Mouse (Mus musculus): ENCODE data around the gene Defb15. TPM values are rescaled to one million over a fixed set of nuclear protein-coding genes. Genes with fewer than 3 reads are reported as not detected.
"Not testable (repeated sequence)": the region's sequence is repeated elsewhere in the genome, so short reads cannot be mapped to it uniquely, and the experiment has no call there.

The Defb15 gene
- not detected in 2 replicates for total RNA-seq (2015)
- not detected in 2 replicates for total RNA-seq (2017)

GRCm38 (mm10) chr8:21932610-21933009 lies at the start of gene Defb15:
Defb15 (minus strand) TSS chr8:21932710.
- ATAC-seq (ENCODE audit: poor library complexity, severe bottlenecking): no peak

- no peak for ATAC-seq (ENCODE audit: poor library complexity, severe bottlenecking)
Measured at GRCm38 (mm10) chr8:21981664-21982337, 49.3 kb upstream of the Defb15 start.

GRCm38 (mm10) chr8:21978193-21978592 lies 45.7 kb upstream of the Defb15 start:
- ATAC-seq (ENCODE audit: poor library complexity, severe bottlenecking): no peak

GRCm38 (mm10) chr8:21969475-21969874 lies 37.0 kb upstream of the Defb15 start, which contains the start of gene Ccdc70:
Ccdc70 (plus strand) TSS chr8:21969775.
- ATAC-seq (ENCODE audit: poor library complexity, severe bottlenecking): no peak

DNA sequence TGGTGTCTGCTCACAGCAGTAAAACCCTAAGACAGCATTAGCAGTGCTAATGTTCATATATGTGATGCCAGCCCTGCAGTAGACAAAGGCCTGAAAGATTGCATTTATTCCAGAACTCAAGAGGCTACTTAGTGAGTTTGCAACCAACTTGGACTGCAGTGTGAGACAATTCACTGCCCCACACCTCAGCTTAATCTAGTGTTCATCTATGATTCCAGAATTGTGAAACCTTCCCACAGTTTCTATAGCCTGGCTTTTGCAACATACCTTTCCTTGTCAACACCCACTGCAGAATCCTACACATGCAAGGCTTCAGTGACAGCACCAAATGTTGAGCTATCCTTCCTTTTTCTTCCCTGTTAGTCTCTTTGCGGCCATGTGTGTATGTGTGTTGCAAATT lies 34.1 kb upstream of the Defb15 start:
- no peak for ATAC-seq (ENCODE audit: poor library complexity, severe bottlenecking)

DNA sequence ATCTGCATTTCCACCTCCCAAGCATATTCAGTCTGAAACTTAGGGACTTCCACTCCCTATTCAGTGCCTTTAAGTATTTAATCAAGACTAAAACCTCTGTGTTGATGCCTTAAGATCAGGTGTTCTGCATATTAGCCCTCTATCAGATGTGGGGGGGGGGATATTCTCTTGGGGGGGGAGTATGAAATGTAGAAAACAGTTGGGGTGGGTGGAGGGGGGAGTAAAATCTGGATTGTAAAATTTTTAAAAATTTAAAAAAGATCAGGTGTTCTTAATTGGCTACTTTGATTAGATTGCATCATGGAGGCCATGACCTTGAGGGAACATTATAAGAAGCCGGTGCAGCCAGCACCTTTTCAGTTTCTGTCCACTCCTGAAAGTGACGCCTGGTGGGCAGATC lies 25.9 kb upstream of the Defb15 start, which contains the start of gene Fam90a1a:
Fam90a1a (plus strand) TSS at position 301 of the 400 bp plus-strand sequence.
- ATAC-seq (ENCODE audit: poor library complexity, severe bottlenecking): no peak

DNA sequence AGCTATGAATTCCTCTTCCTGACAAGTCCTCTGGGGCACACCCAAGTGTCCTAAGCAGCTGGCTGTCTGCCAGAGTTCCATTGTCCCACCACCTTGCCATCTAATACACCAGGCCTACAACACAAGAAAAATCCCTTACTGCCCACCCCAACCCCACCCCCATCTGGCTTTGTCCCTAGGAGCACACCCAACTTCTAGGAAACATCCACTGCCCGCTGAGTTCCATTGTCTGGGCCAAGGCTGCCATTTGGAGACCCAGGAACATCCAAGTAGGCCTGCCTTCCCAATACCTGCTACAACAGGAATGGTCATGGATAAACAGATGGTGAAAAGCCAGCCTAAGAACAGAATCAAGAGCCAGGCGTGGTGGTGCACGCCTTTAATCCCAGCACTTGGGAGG lies 23.8 kb upstream of the Defb15 start:
- no peak for ATAC-seq (ENCODE audit: poor library complexity, severe bottlenecking)

DNA sequence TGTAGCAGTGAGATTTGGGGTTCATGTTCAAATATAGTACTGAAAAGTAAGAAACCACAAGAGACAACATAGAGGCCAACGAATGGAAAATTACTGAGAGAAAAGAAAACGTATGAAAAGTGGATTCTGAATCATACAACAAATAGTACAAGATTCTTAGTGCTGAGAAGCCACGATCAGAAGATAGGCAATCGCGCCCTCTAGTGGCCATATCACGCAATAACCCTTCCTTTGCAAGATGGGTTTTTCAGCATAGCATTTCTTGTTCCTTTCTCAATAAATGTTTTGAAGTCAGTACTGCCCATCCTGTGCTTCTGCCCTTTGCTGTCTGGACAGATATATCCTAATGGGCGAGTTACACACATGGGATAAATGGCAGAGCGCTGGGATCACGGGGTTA lies 22.8 kb upstream of the Defb15 start:
- ATAC-seq (ENCODE audit: poor library complexity, severe bottlenecking): no peak

- no peak for ATAC-seq (ENCODE audit: poor library complexity, severe bottlenecking)
Measured at GRCm38 (mm10) chr8:21947311-21948017, 15.0 kb upstream of the Defb15 start.

DNA sequence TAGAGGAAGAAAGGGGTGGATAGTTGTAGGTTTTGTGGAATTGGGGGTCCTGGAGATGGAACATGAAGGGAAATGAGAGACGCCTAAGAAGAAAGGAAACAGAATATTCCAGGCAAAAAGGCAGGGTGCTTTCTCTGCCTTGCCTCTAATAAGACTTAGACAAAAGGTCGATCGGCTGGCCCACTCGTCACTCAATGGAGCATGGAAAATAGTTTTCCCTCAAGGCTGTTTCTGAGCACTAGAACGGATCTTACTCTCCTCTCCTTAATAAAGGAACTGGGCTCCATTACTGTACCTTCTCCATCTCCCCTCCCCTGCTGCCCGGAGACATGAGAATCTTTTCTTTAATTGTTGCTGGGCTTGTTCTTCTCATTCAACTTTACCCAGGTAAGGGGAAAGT lies 14.0 kb upstream of the Defb15 start, which contains the start of gene Defb13:
Defb13 (plus strand) TSS at position 301 of the 400 bp plus-strand sequence.
- no peak for ATAC-seq (ENCODE audit: poor library complexity, severe bottlenecking)

DNA sequence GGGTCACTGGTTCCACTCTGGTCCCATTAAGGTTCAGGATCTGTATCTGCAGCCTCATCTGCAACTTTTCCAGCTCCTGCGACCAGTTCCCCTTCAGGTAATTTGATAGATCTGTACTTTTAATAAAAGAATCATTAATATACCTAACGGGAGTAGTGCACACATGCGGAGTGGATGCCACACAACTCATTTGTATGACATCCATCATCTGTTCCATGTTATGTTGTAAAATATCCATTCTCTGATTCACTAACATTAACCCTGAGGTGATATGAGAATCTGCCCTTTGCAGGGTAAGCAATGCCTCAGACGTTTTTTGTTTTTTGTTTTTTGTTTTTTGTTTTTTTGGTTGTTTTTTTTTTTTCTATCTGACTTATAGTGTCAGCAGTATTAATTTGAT lies 5.5 kb upstream of the Defb15 start, which contains the start of gene Defb35:
Defb35 (plus strand) TSS at position 301 of the 400 bp plus-strand sequence.
- not testable (repeated sequence) for ATAC-seq (ENCODE audit: poor library complexity, severe bottlenecking)

GRCm38 (mm10) chr8:21930754-21931153 lies 1.8 kb downstream of the Defb15 start:
- not testable (repeated sequence) for ATAC-seq (ENCODE audit: poor library complexity, severe bottlenecking)

- ATAC-seq (ENCODE audit: poor library complexity, severe bottlenecking): no peak
Measured at GRCm38 (mm10) chr8:21915625-21916024, 16.9 kb downstream of the Defb15 start.

GRCm38 (mm10) chr8:21912554-21912953 lies 20.0 kb downstream of the Defb15 start:
- no peak for ATAC-seq (ENCODE audit: poor library complexity, severe bottlenecking)

- ATAC-seq (ENCODE audit: poor library complexity, severe bottlenecking): no peak
Measured at GRCm38 (mm10) chr8:21911931-21912330, 20.6 kb downstream of the Defb15 start.

GRCm38 (mm10) chr8:21906290-21906689 lies 26.2 kb downstream of the Defb15 start, which contains the start of gene Defb11:
Defb11 (minus strand) TSS chr8:21906412.
- not testable (repeated sequence) for ATAC-seq (ENCODE audit: poor library complexity, severe bottlenecking)

DNA sequence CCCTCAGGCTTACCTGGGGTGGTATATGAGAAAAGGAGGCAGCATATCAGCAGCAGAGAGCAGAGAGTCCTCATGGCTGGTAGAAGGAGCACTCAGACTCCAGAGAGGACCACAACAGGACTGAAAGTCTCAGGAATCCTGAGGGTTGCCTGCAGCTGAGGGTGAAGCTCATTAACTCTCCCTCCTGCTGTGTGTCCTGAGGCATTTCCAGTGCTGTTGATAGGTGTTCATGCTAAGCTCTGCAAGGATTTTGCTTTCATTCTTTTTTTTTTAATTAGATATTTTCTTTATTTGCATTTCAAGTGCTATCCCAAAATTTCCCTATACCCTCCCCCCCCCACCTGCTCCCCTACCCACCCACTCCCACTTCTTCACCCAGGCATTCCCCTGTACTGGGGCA lies 47.2 kb downstream of the Defb15 start, which contains the start of gene Defb9:
Defb9 (minus strand) TSS at position 101 of the 400 bp plus-strand sequence.
- not testable (repeated sequence) for ATAC-seq (ENCODE audit: poor library complexity, severe bottlenecking)

Other genes starting within 250 kb of the Defb15 start
- not detected in 2 replicates for gene AY761184, start 229.1 kb downstream of the Defb15 start, total RNA-seq (2015)
- gene AY761184, start 229.1 kb downstream of the Defb15 start, total RNA-seq (2017): not detected in 2 replicates
- not detected in 2 replicates for gene Defa24, start 198.2 kb downstream of the Defb15 start, total RNA-seq (2015)
- not detected in 2 replicates for gene Defa24, start 198.2 kb downstream of the Defb15 start, total RNA-seq (2017)
- not detected in 2 replicates for gene Defb50, start 109.2 kb downstream of the Defb15 start, total RNA-seq (2015)
- gene Defb50, start 109.2 kb downstream of the Defb15 start, total RNA-seq (2017): not detected in 2 replicates
- not detected in 2 replicates for gene Defb2, start 92.8 kb downstream of the Defb15 start, total RNA-seq (2015)
- gene Defb2, start 92.8 kb downstream of the Defb15 start, total RNA-seq (2017): not detected in 2 replicates
- gene Defb10, start 73.8 kb downstream of the Defb15 start, total RNA-seq (2015): not detected in 2 replicates
- not detected in 2 replicates for gene Defb10, start 73.8 kb downstream of the Defb15 start, total RNA-seq (2017)
- not detected in 2 replicates for gene Defb9, start 47.3 kb downstream of the Defb15 start, total RNA-seq (2015)
- gene Defb9, start 47.3 kb downstream of the Defb15 start, total RNA-seq (2017): not detected in 2 replicates
- not detected in 2 replicates for gene Defb11, start 26.3 kb downstream of the Defb15 start, total RNA-seq (2015)
- not detected in 2 replicates for gene Defb11, start 26.3 kb downstream of the Defb15 start, total RNA-seq (2017)
- gene Defb35, start 5.6 kb upstream of the Defb15 start, total RNA-seq (2015): not detected in 2 replicates
- not detected in 2 replicates for gene Defb35, start 5.6 kb upstream of the Defb15 start, total RNA-seq (2017)
- not detected in 2 replicates for gene Defb13, start 14.1 kb upstream of the Defb15 start, total RNA-seq (2015)
- gene Defb13, start 14.1 kb upstream of the Defb15 start, total RNA-seq (2017): not detected in 2 replicates
- gene Fam90a1a, start 26.0 kb upstream of the Defb15 start, total RNA-seq (2015): not detected in 2 replicates
- gene Fam90a1a, start 26.0 kb upstream of the Defb15 start, total RNA-seq (2017): not detected in 2 replicates
- gene Ccdc70, start 37.1 kb upstream of the Defb15 start, total RNA-seq (2015): not detected in 2 replicates
- not detected in 2 replicates for gene Ccdc70, start 37.1 kb upstream of the Defb15 start, total RNA-seq (2017)
- 0.47 and 0.62 TPM in 2 replicates for gene Atp7b, start 127.6 kb upstream of the Defb15 start, total RNA-seq (2015)
- 0.29 and 0.69 TPM in 2 replicates for gene Atp7b, start 127.6 kb upstream of the Defb15 start, total RNA-seq (2017)
- gene Alg11, start 128.0 kb upstream of the Defb15 start, total RNA-seq (2015): 8.6 and 8.9 TPM in 2 replicates
- 10.9 and 12.5 TPM in 2 replicates for gene Alg11, start 128.0 kb upstream of the Defb15 start, total RNA-seq (2017)
- not detected in 2 replicates for gene Nek5, start 192.3 kb upstream of the Defb15 start, total RNA-seq (2015)
- not detected in 2 replicates for gene Nek5, start 192.3 kb upstream of the Defb15 start, total RNA-seq (2017)
- 1.2 and 2.3 TPM in 2 replicates for gene Nek3, start 233.7 kb upstream of the Defb15 start, total RNA-seq (2015)
- gene Nek3, start 233.7 kb upstream of the Defb15 start, total RNA-seq (2017): 2.1 and 2.2 TPM in 2 replicates